Mouse (Mus musculus) lung, adult 2 months (tissue): ENCODE results near the gene Myt1l.

ENCODE experiments used
- CTCF ChIP-seq: fragments of 200-500 bp; IDR thresholded peaks from 2 replicates; pipeline ENCODE4 v1.5.1; 2011; ENCODE audit warnings: mild to moderate bottlenecking, low read length, control low read depth; ENCODE audit not compliant: insufficient read depth
- POLR2A ChIP-seq: fragments of 200-500 bp; IDR thresholded peaks from 2 replicates; pipeline ENCODE4 v1.6.1; 2011; ENCODE audit warnings: low read depth, mild to moderate bottlenecking, control low read depth, low read length, borderline replicate concordance; ENCODE audit errors: extremely low read depth

- no peak for TF ChIP-seq CTCF
- TF ChIP-seq POLR2A: no peak
These were observed 167.0 kb downstream of the Myt1l start for GRCm38 (mm10) chr12:29695194-29695593.
